Mouse (Mus musculus): ENCODE data around the gene Acd.

The Acd gene

DNA sequence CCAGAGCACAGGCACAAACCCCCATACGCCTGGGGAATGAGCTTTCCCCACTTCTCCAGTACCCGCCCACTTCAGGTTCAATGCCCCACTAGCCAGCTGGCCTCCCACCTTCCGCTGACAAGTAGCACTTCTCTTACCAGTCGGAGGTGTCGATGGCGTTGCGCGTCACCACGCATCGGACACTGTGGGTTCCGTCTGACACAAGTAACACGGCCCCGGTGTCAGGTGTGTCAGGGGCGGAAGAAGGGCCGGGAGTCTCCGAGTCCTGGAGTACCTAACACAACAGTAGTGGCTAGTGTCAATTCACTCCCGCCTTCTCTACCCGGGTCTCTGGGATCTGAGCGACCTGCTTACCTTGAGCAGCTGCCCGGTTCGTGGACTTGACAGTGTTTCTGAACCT lies 336 bp downstream of the Acd start:
- no peak for DNase-seq

DNA sequence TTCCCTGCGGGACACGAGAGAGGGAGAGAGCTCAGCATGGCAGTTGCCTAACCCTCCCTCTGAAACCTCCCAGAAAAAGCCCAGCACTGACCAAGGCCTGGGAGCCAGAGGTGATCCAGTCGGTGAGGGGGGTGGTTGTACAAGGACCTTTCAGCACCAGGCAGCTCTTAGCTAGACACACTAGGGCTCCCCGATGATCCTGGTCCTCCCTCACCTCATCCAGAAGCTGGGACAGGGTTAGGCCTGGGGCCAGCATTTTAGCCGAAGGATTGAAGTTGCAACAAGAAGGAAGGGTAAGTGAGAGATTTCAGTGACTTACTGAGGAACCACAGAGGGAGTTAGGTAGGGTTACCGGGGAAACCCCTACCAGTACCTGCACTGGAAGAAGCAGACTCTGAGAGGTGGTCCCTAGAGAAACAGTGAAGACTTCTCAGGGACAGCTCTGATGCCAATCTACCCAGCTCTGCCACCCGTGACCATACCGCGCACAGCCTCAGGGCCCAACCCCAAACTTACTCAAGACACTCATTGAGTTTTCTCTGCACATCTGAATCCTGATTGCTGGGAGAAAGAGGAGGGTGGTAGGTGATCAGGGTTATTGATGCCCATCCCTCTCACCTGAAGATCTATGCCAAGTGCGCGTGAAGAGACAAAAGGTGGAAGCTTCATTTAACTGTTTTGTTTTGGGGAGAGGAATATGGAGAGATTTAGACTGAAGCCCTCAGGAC lies 1.2 kb downstream of the Acd start:
- peak; percentile 49 for DNase-seq

DNA sequence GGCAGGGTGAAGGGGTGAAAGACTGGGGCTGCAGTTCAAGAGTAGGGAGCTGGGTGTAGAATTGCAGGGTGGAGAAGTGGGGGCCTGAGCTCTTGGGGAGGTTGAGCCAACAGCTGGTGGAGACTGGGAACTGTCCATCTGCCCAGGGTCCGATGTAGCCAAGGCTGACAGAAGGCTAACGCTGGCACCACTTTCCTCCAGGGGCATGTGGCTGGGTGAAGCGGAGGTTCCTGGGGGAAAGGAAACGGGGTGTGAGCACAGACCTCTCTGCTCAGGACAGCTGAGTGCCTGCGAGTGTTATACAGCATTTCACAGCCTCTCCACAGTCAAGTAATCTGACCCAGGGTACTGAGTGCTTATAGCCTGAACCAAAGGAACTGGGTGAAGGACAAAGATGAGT lies 2.2 kb downstream of the Acd start:
- peak; percentile 37 for DNase-seq

DNA sequence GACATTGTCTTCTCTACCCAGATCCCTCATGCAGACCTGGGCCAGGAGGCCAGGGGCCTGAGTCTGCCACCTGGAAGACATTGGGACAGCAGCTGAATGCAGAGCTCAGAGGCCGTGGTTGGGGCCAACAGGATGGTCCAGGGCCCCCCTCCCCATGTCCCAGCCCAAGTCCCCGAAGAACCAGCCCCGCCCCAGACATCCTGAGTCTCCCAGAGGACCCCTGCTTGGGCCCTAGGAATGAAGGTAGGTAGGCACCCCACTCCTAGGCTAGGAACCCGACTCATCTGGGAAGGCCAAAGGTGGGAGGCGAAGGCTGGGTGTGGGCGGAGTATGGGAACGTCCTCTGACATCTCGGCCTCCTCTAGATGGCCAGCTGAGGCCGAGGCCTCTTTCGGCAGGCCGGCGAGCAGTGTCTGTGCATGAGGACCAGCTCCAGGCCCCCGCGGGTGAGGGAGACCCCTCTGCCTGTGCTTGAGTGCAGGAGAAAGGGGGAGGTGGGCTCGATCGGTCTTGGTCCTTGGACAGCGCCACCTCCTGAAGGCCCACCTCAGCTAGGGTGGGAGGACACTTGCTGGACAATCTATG lies 3.6 kb downstream of the Acd start:
- DNase-seq: peak; percentile 52

DNA sequence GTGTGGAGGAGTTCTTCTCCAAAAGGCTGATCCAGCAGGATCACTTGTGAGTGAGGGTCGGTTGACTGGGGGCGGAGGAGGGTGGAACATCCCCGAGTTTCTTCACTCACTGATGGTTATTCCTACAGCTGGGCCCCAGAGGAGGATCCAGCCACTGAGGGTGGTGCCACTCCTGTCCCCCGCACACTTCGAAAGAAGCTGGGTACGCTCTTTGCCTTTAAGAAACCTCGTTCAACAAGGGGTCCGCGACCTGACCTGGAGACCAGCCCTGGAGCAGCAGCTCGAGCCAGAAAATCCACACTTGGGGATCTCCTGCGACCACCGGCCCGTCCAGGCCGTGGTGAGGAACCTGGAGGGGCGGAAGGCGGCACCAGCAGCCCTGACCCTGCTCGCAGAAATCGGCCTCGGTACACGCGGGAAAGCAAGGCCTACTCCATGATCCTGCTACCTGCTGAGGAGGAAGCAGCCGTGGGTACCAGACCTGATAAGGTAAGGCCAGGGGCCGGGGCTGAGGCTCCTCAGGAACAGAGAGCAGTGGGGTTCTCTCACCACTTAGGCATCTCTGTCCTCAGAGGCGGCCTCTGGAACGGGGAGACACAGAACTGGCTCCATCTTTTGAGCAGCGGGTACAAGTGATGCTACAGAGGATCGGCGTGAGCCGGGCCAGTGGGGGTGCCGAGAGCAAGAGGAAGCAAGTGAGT lies 5.7 kb downstream of the Acd start:
- DNase-seq: peak; percentile 52

DNA sequence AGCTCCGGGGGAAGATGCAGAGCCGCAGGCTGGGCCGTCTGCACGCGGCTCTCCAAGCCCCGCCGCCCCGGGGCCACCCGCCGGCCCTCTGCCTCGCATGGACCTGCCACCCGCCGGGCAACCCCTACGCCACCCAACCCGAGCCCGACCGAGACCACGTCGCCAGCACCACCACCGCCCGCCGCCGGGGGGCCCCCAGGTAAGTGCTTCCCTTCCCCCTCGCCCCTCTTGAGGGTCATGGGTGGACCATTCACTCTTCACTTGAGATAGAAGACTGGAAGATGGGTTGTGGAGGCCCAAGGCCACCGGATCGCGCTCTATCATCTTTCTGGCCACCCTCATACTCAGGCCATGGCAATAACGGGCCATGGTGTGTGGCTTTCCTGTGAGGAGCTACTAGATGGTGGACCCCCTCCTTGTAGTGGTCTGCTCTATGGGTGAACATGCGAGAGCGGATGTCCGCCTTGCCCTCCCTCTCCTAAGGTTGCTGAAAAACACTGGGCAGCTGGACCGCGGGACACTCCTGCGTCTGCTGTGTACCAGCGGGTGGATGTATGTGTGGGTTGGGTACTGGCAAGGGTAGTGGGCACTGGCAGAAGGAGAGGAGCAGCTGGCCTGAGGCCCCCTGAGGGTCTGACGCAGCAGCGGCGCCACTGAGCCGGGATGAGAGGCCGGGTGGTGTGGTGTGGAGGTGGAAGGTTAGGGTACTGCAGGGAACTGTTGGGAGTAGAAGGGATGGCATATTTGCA lies 6.7 kb downstream of the Acd start:
- DNase-seq: peak; percentile 83

DNA sequence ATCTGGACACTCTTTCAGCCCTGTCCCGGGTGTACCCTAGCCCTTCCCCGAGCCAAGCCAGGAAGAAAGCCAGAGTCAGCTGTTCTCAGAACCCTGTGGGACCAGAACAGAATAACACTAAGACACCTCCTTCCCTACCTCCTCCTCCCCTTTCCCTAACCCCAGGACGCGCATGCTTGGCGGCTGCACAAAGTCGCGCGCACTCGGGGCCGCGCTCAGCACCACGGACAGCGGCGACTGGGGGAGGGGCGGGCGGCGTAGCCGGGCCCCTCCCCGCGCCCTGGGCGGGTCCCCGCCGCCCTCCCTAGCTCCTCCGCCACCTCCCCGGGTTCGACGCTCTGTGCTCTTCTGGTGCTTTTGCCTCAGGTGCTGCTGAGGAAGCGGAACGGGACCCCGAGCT lies 7.3 kb downstream of the Acd start:
- DNase-seq: peak; percentile 88

DNA sequence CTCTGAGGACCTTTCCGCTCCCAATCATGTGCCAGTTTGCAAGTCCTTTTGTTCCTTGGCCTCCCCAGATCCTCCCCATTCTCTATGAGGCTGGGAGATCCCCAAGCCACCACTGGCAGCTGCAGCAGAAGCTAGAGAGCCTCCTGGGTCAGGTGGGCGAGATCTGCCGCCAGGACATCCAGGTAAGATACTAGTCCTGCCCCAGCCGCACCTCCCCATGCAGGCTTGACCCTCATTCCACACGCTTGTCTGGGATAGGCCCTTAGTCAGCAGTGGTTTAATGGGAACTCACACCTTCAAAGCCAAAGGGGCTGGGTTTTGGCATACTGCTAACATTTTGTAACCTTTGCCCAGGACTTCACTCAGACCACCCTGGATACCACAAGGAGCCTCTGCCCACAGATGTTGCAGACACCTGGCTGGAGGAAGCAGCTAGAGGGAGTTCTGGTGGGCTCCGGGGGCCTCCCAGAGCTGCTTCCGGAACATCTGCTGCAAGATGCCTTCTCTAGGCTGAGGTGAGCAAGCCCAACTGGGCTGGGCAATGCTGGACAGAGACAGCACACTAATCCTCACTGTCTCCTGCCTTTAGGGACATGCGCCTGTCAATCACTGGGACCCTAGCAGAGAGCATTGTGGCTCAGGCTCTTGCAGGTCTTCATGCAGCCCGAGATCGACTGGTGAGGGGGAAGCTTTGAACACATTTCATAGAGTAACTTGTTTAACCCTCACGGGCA lies 8.3 kb downstream of the Acd start:
- peak; percentile 58 for DNase-seq

DNA sequence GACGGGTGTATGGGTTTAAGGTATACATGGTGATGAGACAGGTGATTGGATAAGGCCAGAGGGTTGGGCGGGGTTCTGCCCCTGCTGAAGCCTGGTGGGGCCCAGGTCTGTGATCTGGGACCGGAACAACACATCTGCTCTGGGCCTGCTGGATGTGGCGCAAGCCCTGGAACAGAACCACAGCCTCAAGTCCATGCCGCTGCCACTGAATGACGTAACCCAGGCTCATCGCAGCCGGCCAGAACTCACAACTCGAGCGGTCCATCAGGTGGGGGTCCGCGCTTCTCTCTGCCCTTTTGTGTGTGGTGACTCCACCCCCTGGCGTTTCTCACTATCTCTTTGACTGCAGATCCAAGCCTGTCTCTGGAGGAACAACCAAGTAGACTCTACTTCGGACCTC lies 9.9 kb downstream of the Acd start:
- no peak for DNase-seq

DNA sequence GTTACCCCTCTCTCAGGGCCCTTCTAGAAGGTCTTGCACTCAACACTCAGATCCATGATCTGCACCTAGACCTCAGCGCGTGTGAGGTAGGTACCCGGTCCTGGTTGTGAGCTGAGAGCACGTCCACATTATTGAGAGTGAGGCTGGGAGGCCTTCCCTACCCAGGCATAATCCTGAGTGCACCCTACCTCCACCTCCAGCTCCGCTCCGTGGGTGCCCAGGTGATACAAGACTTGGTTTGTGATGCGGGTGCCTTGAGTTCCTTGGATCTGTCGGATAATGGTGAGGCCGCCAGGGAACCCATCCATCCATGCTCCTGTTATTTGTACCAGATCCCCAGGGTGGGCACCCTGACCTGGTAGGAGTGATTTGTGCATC lies 10.9 kb downstream of the Acd start:
- no peak for DNase-seq

DNA sequence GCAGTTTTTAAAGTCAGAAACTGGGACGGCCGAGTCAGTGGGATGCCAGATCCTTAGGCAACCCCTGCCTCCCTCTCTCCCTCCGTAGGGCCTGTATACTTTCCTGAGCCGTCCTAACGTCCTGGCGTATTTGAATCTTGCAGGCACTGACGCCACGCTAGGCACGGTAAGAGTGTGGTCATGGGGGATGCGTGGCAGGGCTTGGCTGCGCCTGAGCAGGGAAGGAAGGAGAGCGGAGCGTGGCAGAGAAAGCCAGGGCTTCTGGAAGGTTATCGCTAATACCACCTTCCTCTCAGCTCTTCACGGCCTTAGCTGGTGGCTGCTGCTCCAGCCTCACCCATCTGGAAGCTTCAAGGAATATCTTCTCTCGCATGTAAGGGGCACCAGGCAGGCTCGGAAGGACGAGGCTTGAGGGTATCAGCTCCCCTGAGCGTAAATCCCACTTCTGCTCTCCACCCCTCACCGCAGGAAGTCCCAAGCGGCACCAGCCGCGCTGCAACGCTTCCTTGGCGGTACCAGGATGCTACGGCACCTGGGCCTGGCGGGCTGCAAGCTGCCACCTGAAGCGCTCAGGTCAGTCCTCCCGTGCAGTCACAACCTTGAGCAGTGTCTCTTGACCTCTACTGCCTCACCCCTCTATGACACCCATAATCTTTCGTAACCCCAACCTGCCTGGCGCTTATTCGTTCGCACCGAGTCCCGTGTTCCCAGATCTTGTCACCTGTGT lies 11.5 kb downstream of the Acd start:
- DNase-seq: no peak

DNA sequence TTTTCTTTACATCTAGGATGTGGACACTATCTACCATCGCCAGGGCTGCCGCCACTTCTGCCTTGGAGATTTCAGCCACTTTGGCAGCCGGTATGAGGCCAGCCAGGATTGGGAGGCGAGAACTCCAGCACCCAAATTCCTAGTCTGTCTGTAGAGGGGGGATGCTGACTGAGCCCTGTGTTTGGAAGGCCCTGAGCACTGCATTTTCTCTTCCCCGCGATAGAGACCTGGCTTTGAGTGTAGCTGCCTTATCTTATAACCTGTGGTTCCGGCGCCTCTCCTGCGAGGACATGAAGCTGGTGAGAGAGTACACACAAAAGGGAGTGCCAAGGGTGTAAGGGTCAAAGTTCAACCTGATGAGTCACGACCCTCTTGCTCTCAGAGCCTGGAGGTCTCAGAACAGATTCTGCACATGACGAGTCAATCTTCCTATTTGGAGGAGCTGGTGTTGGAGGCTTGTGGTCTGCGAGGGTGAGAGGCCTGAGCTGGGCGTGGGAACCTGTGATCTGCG lies 12.6 kb downstream of the Acd start:
- no peak for DNase-seq

DNA sequence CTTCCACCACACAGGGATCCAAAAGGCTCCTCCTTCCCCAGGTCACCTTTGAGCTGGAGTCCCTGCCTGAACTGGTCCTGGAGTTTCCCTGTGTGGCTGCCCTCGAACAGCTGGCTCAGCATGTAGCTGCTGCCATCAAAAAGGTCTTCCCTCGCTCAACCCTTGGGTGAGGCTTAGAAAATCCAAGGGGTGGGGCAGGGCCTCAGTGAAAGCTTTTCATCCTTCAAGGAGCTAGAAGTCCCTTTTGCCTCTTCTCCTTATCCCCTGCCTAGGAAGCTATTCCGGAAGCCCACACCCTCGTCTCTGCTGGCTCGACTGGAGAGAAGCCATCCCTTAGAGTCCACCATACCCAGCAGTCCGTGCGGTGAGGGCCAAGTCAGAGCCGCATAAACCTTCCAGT lies 13.4 kb downstream of the Acd start:
- no peak for DNase-seq

DNA sequence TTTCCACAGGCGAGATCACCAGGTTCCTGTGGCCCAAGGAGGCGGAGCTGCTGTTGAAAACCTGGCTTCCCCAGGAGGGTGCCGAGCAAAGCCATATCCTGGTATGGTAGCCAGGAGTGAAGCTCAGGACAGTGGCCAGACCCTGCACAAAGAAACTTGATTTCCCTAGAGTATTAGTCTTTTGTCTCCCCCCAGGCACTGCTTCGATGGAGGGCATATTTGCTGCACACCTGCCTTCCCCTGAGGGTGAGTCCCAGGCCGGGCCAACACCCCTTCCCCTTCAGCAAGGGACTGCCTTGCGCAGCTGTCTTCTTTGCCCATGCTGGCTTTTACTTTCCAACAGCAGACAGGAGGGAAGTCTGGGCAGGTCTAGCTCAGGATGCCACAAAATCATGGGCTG lies 14.4 kb downstream of the Acd start:
- DNase-seq: peak; percentile 14

DNA sequence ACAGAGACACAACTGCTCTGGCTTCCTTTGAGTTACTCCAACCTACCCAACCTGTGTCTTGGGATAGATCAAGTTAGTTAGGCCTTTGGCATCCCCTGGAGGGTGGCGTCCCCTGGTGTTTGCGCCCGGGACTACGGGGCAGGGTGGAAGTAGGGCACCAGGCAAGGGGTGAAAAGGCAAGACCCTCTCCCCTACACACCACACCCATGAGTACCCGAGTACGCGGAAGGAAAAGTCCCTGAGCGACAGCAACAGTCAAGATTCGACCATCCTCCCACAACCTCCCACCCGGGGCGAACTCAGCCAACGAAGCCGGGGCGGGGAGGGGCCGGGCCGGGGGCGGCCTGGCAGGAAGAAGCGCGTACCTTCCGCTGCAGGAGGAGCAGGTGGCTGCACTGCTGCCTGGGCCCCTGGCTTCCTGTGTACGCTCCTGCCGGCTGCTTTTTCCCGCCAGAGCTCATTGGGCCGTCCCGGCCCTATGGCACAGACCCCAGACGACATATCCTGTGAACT lies 15.1 kb downstream of the Acd start, which contains the start of gene Carmil2:
Carmil2 (plus strand) TSS at position 479 of the 513 bp plus-strand sequence.
- peak; percentile 44 for DNase-seq

DNA sequence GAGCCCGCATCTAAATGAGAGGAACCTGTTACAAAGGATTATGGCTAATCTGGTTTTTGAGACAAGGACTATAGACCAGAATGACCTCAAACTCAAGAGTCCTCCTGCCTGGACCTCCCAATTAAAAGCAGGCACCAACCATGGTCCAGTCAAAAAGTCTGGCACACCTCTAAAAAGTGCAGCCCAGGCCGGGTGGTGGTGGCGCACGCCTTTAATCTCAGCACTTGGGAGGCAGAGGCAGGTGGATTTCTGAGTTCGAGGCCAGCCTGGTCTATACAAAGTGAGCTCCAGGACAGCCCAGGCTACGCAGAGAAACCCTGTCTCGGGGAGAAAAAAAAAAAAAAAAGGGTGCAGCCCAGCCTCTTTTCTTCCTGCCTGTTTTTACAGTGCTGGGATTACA lies 15.6 kb downstream of the Acd start:
- DNase-seq: no peak

DNA sequence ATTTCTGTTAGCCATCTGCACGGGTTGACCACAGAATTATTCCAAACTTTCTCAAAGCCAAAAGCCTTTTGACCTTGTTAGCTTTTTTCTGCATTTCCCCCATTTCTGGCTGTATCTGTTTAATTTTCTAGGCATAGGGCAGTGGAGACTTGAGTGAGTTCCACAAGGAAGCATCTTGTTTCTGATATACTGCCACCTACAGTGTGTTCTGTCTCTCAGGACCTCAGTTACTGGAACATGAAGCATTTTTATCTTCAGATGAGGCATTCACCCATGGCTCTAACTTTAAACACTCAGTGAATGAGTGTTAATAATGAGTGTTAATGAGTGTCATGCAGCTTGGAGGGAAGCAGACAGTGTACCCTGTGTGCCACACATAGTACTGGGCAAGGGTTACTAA lies 23.0 kb downstream of the Acd start:
- no peak for DNase-seq

DNA sequence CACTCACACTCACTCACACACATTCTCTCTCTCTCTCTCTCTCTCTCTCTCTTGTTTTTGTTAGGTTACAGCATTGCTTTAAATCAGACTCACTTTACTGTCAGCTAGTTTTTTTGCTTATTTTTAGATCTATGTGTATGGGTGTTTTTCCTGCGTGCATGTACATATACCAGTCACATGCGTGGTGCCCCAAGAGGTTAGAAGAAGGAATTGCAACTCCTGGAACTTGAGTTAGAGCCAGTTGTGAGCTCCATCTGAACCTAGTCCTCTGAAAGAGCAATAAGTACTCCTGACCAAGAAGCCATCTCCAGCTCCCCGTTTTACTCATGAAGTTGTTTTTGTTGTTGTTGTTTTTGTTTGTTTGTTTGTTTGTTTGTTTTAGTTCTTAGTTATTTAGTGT lies 39.7 kb downstream of the Acd start:
- peak; percentile 25 for DNase-seq

DNA sequence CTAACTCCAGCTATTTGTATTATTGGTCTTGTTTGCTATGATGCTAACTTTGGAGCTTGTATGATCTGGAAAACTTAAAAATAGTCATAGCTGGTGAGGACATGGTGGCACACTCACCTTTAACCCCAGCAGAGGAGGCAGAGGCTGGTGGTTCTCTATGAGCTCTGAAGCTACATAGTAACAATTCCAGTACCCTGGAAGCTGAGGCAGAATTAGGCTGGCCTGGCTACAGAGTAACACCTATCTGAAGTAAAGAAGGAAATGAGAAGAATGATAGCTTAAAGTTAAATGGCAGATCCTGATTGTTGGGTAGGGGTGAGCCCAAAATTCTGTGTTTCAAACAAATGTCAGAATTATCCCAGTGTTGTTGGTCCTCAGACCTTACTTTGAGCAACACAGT lies 43.3 kb downstream of the Acd start:
- DNase-seq: no peak

DNA sequence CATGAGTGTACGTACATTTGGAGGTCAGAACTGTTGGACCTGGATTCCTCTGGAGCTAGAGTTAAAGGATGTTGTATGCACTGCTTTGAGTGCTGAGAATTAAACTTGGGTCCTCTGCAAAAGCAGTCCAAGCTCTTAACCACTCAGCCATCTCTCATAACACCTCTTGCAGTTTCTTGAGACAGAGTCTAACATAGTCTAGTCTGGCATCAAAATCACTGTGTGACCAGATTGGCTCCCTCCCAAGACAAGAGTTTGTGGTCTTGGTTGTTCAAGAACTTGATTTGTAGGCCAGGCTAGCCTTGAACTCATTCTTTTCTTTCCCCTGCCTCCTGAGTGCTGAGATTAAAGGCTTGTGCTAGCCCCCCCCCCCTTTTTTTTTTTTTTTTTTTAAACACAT lies 52.0 kb downstream of the Acd start:
- no peak for DNase-seq
